Mouse (Mus musculus): Measurements from ENCODE around the gene Hebp2. TPM values are rescaled to one million over a fixed set of nuclear protein-coding genes. Genes with fewer than 3 reads are reported as not detected.

The Hebp2 gene
- polyA plus RNA-seq, 1 experiment from 2014 or later: 19.7 TPM

DNA sequence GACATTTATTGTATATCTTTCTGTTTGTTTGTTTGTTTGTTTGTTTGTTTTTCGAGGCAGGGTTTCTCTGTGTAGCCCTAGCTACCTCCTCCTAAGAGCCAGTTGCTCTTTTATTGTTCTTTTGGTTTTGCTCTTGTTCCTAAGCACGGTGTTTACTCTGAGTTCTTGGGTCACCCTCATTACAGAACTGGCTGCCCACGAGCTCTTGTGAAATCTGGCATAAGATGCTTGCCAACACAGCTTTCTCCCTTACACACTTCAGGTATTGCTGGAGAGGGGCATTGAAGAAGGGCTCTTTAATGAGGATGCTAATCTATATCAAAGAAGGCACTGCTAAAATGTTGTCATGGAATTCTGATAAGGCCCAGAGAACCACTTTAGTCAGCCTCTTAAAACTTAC lies 35.2 kb downstream of the Hebp2 start:
- 60% methylated on average over 3 of the region's 3 CpGs for WGBS
- no peak overlapping the region for H3K27ac ChIP-seq
- no peak overlapping the region for H3K9ac ChIP-seq (replicated peaks)
- H3K36me3 ChIP-seq: peaks cover 11% of the 10 kb centered on the region; the same call in 1 of the 2 replicates
- no peaks in the 10 kb centered on the region for H3K27me3 ChIP-seq
- no peak for ATAC-seq (ENCODE audit: insufficient number of reproducible peaks, insufficient read depth, low FRiP score, low TSS enrichment, low read depth)
- H3K4me1 ChIP-seq (replicated peaks): peaks cover 29% of the 10 kb centered on the region
- no peaks in the 10 kb centered on the region for H3K9me3 ChIP-seq
- no peak overlapping the region for H3K4me3 ChIP-seq (replicated peaks)
- no peak overlapping the region for H3K4me2 ChIP-seq

DNA sequence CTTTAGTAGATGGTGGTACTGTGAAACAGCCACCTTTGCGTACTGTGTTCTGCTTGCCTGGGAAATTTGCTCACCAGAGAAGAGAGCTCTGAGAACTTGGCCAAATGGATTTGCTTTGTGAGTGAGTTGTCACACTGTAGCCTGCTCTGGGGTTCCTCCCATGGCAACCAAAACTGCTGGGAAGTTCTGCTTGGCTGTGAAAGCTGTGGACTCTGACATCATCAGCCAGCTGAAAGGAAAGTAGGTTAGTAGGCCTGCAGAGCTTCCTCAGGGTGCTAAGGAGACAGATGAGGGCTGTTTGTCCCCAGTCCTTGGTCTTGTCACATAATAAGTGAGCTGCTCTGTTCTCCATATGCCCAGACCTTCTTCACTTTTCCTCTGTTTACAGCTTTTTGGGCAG lies 37.3 kb downstream of the Hebp2 start:
- no peak overlapping the region for H3K27ac ChIP-seq
- no peak for ATAC-seq (ENCODE audit: insufficient number of reproducible peaks, insufficient read depth, low FRiP score, low TSS enrichment, low read depth)
- WGBS: 67% methylated on average over 1 of the region's 1 CpGs

GRCm38 (mm10) chr10:18507869-18508473 lies 37.9 kb downstream of the Hebp2 start:
- H3K27ac ChIP-seq: no peak overlapping the region
- H3K9ac ChIP-seq (replicated peaks): no peak overlapping the region
- no peaks in the 10 kb centered on the region for H3K27me3 ChIP-seq
- no peak overlapping the region for H3K4me2 ChIP-seq
- WGBS: 50% methylated on average over 2 of the region's 2 CpGs
- peaks cover 35% of the 10 kb centered on the region for H3K4me1 ChIP-seq (replicated peaks)
- no peak overlapping the region for H3K4me3 ChIP-seq (replicated peaks)
- H3K36me3 ChIP-seq: peaks cover 15% of the 10 kb centered on the region; the same call in 1 of the 2 replicates
- ATAC-seq (ENCODE audit: insufficient number of reproducible peaks, insufficient read depth, low FRiP score, low TSS enrichment, low read depth): no peak
- no peaks in the 10 kb centered on the region for H3K9me3 ChIP-seq

More for the DNA sequence above, 37.3 kb downstream of the Hebp2 start:
- Histone ChIP-seq H3K36me3 (peaks cover 11% of the 10 kb centered on the region; the same call in 1 of the 2 replicates), H3K27me3 (no peaks in the 10 kb centered on the region), H3K9ac (replicated peaks) (no peak overlapping the region), H3K4me2 (no peak overlapping the region), H3K9me3 (no peaks in the 10 kb centered on the region), H3K4me3 (replicated peaks) (no peak overlapping the region), H3K4me1 (replicated peaks) (peaks cover 35% of the 10 kb centered on the region)

DNA sequence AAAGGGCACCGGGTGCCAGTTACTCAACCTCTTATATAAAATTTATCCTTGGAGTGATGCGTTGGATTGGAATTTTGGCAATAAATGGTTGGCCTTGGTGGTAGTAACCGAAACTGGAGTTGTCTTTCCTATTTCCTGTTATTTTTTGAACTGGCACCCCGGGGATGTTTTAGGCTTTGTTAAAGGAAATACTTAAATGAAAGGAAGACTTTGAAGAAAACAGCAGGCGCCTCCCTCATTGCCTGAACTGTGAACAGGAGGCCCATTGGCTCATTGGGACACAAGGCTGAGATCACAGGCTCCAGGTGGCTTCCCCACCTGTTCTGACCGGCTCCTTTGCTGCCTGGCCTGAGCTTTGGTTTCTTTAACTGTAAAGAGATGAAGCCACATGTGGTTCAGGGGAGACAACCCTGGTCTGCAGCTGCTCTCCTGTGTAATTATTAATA lies 39.4 kb downstream of the Hebp2 start:
- ATAC-seq (ENCODE audit: insufficient number of reproducible peaks, insufficient read depth, low FRiP score, low TSS enrichment, low read depth): peak; percentile 78; the same call in 1 of the 2 replicates
- Histone ChIP-seq H3K4me3 (replicated peaks) (no peak overlapping the region), H3K4me1 (replicated peaks) (peaks cover 35% of the 10 kb centered on the region), H3K27me3 (no peaks in the 10 kb centered on the region), H3K9ac (replicated peaks) (no peak overlapping the region), H3K4me2 (no peak overlapping the region), H3K27ac (peak overlapping the region; percentile 47; the same call in 1 of the 2 replicates), H3K9me3 (no peaks in the 10 kb centered on the region), H3K36me3 (peaks cover 5% of the 10 kb centered on the region; the same call in 1 of the 2 replicates)
- 29% methylated on average over 6 of the region's 6 CpGs for WGBS

- H3K4me3 ChIP-seq (replicated peaks): no peak overlapping the region
- no peak overlapping the region for H3K9ac ChIP-seq (replicated peaks)
- 0 out of 2 replicates have a peak overlapping the region, but pooled peaks have one; percentile 18 for H3K27ac ChIP-seq
- H3K9me3 ChIP-seq: no peaks in the 10 kb centered on the region
- H3K27me3 ChIP-seq: no peaks in the 10 kb centered on the region
- no peak overlapping the region for H3K4me2 ChIP-seq
- H3K36me3 ChIP-seq: peaks cover 7% of the 10 kb centered on the region; the same call in 1 of the 2 replicates
- 24% methylated on average over 10 of the region's 10 CpGs for WGBS
- no peak for ATAC-seq (ENCODE audit: insufficient number of reproducible peaks, insufficient read depth, low FRiP score, low TSS enrichment, low read depth)
- peaks cover 35% of the 10 kb centered on the region for H3K4me1 ChIP-seq (replicated peaks)
These were observed 40.2 kb downstream of the Hebp2 start for GRCm38 (mm10) chr10:18505690-18506089.

DNA sequence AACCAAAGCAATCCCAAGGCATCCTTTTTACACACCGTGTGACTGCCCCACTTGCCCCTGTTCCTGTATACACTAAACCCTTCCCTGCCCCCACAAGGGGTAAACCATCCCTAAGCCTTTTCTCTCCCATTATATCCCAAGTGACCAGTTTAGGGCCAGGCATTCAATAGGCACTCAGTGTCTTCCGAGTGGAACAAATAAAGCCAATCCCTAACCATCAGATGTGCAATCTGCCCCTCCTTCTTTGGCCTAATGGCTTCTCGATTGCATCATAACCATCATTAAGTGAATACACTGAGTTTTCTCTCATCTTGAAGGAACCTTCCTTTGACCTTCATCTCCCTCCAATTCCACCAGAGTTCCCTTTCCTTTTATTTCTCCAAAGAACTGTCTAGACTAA lies 43.9 kb downstream of the Hebp2 start:
- ATAC-seq (ENCODE audit: insufficient number of reproducible peaks, insufficient read depth, low FRiP score, low TSS enrichment, low read depth): no peak

DNA sequence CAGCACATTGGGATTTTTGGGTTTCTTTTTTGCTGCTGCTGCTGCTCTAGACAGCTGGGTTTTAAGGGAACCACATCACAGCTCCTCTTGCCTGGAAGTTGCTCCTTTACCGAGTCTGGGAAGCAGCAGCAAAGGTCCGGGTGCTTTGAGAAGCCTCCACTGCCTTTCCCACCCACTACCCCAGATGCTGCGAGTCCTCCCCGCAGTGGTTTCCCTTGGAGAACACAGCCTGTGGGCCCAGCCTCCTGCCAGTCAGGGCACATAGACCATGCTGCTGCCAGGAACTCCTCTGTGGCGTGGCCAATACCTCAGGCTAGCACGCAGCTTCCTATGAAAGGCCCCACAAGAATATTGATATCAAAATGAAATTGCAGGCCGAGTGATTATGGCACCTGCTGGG lies 48.8 kb downstream of the Hebp2 start:
- Histone ChIP-seq H3K4me3 (replicated peaks) (no peak overlapping the region), H3K4me1 (replicated peaks) (0 out of 2 replicates have a peak, but pooled peaks cover 5% of the 10 kb centered on the region), H3K27ac (no peak overlapping the region), H3K36me3 (peaks cover 20% of the 10 kb centered on the region; the same call in 1 of the 2 replicates), H3K9me3 (no peaks in the 10 kb centered on the region), H3K27me3 (no peaks in the 10 kb centered on the region), H3K4me2 (no peak overlapping the region), H3K9ac (replicated peaks) (no peak overlapping the region)
- no peak for ATAC-seq (ENCODE audit: insufficient number of reproducible peaks, insufficient read depth, low FRiP score, low TSS enrichment, low read depth)
- WGBS: 80% methylated on average over 7 of the region's 7 CpGs

More for the DNA sequence above, 43.9 kb downstream of the Hebp2 start:
- Histone ChIP-seq H3K4me3 (replicated peaks) (no peak overlapping the region), H3K4me1 (replicated peaks) (peaks cover 19% of the 10 kb centered on the region), H3K9me3 (no peaks in the 10 kb centered on the region), H3K27ac (no peak overlapping the region), H3K4me2 (no peak overlapping the region), H3K36me3 (peaks cover 25% of the 10 kb centered on the region; the same call in 1 of the 2 replicates), H3K9ac (replicated peaks) (no peak overlapping the region), H3K27me3 (no peaks in the 10 kb centered on the region)
- WGBS: 76% methylated on average over 3 of the region's 3 CpGs

GRCm38 (mm10) chr10:18494249-18494648 lies 51.6 kb downstream of the Hebp2 start:
- no peaks in the 10 kb centered on the region for H3K9me3 ChIP-seq
- ATAC-seq (ENCODE audit: insufficient number of reproducible peaks, insufficient read depth, low FRiP score, low TSS enrichment, low read depth): no peak

DNA sequence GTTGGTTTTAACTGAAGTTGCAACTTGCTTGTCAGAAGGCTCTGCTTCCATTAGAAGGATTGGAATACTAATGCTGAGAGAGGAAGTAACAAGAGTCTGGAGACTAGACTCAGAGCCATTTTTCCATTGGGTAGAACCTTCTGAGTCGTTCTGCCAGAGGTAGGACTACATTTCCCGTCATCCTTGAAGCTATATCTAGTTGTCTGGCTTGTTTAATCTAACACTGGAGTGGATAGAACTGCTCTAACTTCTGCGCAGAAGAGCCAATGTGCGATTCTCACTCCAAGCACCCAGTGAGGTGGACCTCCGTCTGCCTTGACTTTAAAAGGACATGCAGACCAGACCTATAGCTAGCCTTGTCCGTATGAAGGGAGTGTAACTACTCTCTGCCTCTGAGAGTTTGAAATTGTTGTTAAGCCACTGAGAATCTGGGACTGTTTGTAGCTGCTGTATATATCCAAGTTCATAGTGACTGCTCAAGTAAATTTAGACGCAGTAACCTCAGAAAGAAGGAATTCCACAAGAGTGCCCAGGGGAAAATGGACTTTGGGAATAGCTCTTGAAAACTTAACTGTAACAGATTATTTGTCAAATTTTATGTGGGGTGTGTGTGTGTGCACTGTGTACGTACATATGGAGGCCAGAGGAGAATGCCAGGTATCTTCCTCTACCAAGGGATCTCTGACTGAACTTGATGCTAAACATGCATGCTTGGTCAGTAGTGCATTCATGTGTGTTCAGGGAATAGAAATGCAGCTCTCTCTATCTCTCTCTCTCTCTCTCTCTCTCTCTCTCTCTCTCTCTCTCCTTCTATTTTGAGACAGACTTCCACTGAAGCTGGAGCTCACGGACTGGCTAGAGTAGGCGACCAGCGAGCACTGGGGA lies 52.6 kb downstream of the Hebp2 start:
- Histone ChIP-seq H3K27ac (no peak overlapping the region), H3K27me3 (no peaks in the 10 kb centered on the region), H3K9me3 (no peaks in the 10 kb centered on the region), H3K36me3 (peaks cover 4% of the 10 kb centered on the region; the same call in 1 of the 2 replicates), H3K4me3 (replicated peaks) (no peak overlapping the region), H3K4me1 (replicated peaks) (0 out of 2 replicates have a peak, but pooled peaks cover 5% of the 10 kb centered on the region), H3K4me2 (no peak overlapping the region), H3K9ac (replicated peaks) (no peak overlapping the region)
- no peak for ATAC-seq (ENCODE audit: insufficient number of reproducible peaks, insufficient read depth, low FRiP score, low TSS enrichment, low read depth)
- WGBS: 88% methylated on average over 11 of the region's 11 CpGs

More at GRCm38 (mm10) chr10:18494249-18494648, 51.6 kb downstream of the Hebp2 start:
- 59% methylated on average over 7 of the region's 7 CpGs for WGBS
- H3K4me1 ChIP-seq (replicated peaks): 0 out of 2 replicates have a peak, but pooled peaks cover 5% of the 10 kb centered on the region
- H3K9ac ChIP-seq (replicated peaks): no peak overlapping the region
- H3K4me3 ChIP-seq (replicated peaks): no peak overlapping the region
- H3K27ac ChIP-seq: no peak overlapping the region
- no peaks in the 10 kb centered on the region for H3K27me3 ChIP-seq
- H3K4me2 ChIP-seq: no peak overlapping the region
- peaks cover 10% of the 10 kb centered on the region; the same call in 1 of the 2 replicates for H3K36me3 ChIP-seq

DNA sequence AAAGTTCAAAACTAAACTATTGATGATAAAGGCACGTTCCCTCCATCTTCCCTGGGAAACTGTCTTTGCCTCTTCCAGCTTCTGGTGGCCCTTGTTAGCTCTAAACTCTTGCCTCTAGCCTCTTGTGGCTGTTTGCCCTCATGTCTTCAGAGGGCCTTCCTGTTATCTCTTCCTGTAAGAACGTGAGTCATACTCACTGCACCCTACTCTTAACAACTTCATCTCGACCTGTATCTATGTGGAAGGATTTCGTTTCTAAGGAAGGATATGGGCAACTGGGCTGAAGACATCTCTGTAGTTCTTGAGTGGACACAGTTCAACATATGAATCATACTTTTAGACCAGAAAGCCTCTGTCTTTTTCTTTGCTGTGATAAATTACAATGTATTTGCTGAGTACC lies 53.9 kb downstream of the Hebp2 start:
- Histone ChIP-seq H3K4me1 (replicated peaks) (0 out of 2 replicates have a peak, but pooled peaks cover 5% of the 10 kb centered on the region), H3K27ac (no peak overlapping the region), H3K4me2 (no peak overlapping the region), H3K4me3 (replicated peaks) (no peak overlapping the region), H3K9ac (replicated peaks) (no peak overlapping the region), H3K36me3 (no peaks in the 10 kb centered on the region), H3K9me3 (no peaks in the 10 kb centered on the region), H3K27me3 (no peaks in the 10 kb centered on the region)
- no peak for ATAC-seq (ENCODE audit: insufficient number of reproducible peaks, insufficient read depth, low FRiP score, low TSS enrichment, low read depth)
- WGBS: 83% methylated on average over 4 of the region's 4 CpGs

DNA sequence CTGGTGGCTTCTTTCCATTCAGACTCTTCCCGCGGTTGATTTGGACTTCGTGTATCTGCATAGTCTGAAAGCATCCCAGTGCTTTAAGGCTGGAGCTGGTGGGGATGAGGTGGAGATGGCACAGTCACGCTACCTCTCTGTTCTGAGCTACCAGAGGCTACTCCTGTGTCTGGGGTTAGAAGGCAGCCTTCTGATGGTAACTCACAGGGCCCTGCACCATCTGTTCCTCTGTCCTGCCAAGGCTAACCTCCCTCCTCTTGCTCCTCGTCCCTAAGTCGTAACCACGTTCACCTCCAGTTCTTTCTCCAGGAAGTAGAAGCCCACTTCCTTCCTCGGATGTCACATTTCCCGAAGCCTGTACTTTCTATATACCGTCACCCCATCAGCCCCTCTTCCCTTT lies 55.9 kb downstream of the Hebp2 start:
- H3K36me3 ChIP-seq: no peaks in the 10 kb centered on the region
- H3K9ac ChIP-seq (replicated peaks): no peak overlapping the region
- ATAC-seq (ENCODE audit: insufficient number of reproducible peaks, insufficient read depth, low FRiP score, low TSS enrichment, low read depth): no peak
- H3K4me1 ChIP-seq (replicated peaks): 0 out of 2 replicates have a peak, but pooled peaks cover 5% of the 10 kb centered on the region
- no peak overlapping the region for H3K27ac ChIP-seq
- no peak overlapping the region for H3K4me3 ChIP-seq (replicated peaks)
- H3K9me3 ChIP-seq: no peaks in the 10 kb centered on the region
- no peak overlapping the region for H3K4me2 ChIP-seq
- H3K27me3 ChIP-seq: no peaks in the 10 kb centered on the region
- WGBS: 87% methylated on average over 10 of the region's 10 CpGs
